Mouse (Mus musculus): ENCODE data around the gene Ston2. TPM values are rescaled to one million over a fixed set of nuclear protein-coding genes. Genes with fewer than 3 reads are reported as not detected.
"Not testable (repeated sequence)": the region's sequence is repeated elsewhere in the genome, so short reads cannot be mapped to it uniquely, and the experiment has no call there.

Ston2 gene
- polyA plus RNA-seq, 1 experiment from 2014 or later = 7.9 TPM

- DNase-seq (ENCODE audit: low spot score) = no peak
These were observed 183.6 kb downstream of the Ston2 start for GRCm38 (mm10) chr12:91604600-91604999.

- DNase-seq (ENCODE audit: low spot score) = no peak
These were observed 196.1 kb downstream of the Ston2 start for GRCm38 (mm10) chr12:91592128-91592527.

GRCm38 (mm10) chr12:91591191-91591590 lies 197.0 kb downstream of the Ston2 start:
- no peak for DNase-seq (ENCODE audit: low spot score)

- no peak for DNase-seq (ENCODE audit: low spot score)
These were observed 197.5 kb downstream of the Ston2 start for GRCm38 (mm10) chr12:91590716-91591115.

- peak; percentile 97 for DNase-seq (ENCODE audit: low spot score)
These were observed 198.1 kb downstream of the Ston2 start, which contains the start of gene Gtf2a1 for GRCm38 (mm10) chr12:91589847-91590690. TSS of gene Gtf2a1 (minus strand) at chr12:91590487.

GRCm38 (mm10) chr12:91589542-91589846 lies 198.7 kb downstream of the Ston2 start:
- no peak for DNase-seq (ENCODE audit: low spot score)

GRCm38 (mm10) chr12:91588670-91589541 lies 199.3 kb downstream of the Ston2 start:
- peak; percentile 62 for DNase-seq (ENCODE audit: low spot score)

GRCm38 (mm10) chr12:91588176-91588669 lies 200.0 kb downstream of the Ston2 start:
- peak; percentile 93 for DNase-seq (ENCODE audit: low spot score)

- peak; percentile 19 for DNase-seq (ENCODE audit: low spot score)
These were observed 200.6 kb downstream of the Ston2 start for GRCm38 (mm10) chr12:91587491-91588033.

- no peak for DNase-seq (ENCODE audit: low spot score)
These were observed 201.1 kb downstream of the Ston2 start for GRCm38 (mm10) chr12:91587077-91587476.

- not testable (repeated sequence) for DNase-seq (ENCODE audit: low spot score)
These were observed 202.4 kb downstream of the Ston2 start for GRCm38 (mm10) chr12:91585815-91586214.

GRCm38 (mm10) chr12:91585206-91585605 lies 203.0 kb downstream of the Ston2 start:
- no peak for DNase-seq (ENCODE audit: low spot score)

GRCm38 (mm10) chr12:91583409-91583808 lies 204.8 kb downstream of the Ston2 start:
- DNase-seq (ENCODE audit: low spot score) = no peak

Small RNAs within 50 kb of the gene (microRNA-seq; reads per million reads assigned to microRNA genes)
- gene Gm22015 (ENCODE audit: borderline number of aligned reads) = not detected

Other genes with a start within 250 kb of the Ston2 start
- gene Gtf2a1, start 197.9 kb downstream of the Ston2 start, polyA plus RNA-seq (2015; fragmentation: Nextera tagmentation; extraction: Ambion mirVana) = 31.0 and 36.6 TPM in 2 replicates
- gene Sel1l, start 60.8 kb upstream of the Ston2 start, polyA plus RNA-seq (2015; fragmentation: Nextera tagmentation; extraction: Ambion mirVana) = 53.7 and 61.0 TPM in 2 replicates